Mouse (Mus musculus) embryonic facial prominence, embryonic 14.5 days (tissue): ENCODE data around the gene Plekha6. TPM values are rescaled to one million over a fixed set of nuclear protein-coding genes. Genes with fewer than 3 reads are reported as not detected.
A peak's percentile ranks its signal among the peaks of the same experiment; 100 is the strongest.
"Not testable (repeated sequence)": the region's sequence is repeated elsewhere in the genome, so short reads cannot be mapped to it uniquely, and the experiment has no call there.

Source experiments
- ATAC-seq: fragments of 200-750 bp; cut with Nextera tagmentation; 2 replicates; pipeline ENCODE4 v1.8.0; 2017; ENCODE audit warnings: low read depth, moderate number of reproducible peaks, moderate TSS enrichment
- DNase-seq: peaks from one replicate; pipeline ENCODE4 v3.0.0-alpha.2; 2015; ENCODE audit warnings: low spot score
- H3K27ac ChIP-seq: fragments of 300-500 bp; sonication (generic); replicated peaks from 2 replicates; pipeline ENCODE4 v1.5.1; 2014; ENCODE audit warnings: low read depth, mild to moderate bottlenecking, low read length, moderate library complexity
- H3K27me3 ChIP-seq: fragments of 300-500 bp; sonication (generic); replicated peaks from 2 replicates; pipeline ENCODE4 v1.6.1; 2014; ENCODE audit warnings: low read length; ENCODE audit not compliant: control insufficient read depth, insufficient read depth
- H3K36me3 ChIP-seq: fragments of 300-500 bp; sonication (generic); 2 replicates; pipeline ENCODE4 v1.6.1; 2014; ENCODE audit warnings: low read length, mixed read lengths; ENCODE audit not compliant: control insufficient read depth, insufficient read depth
- H3K4me1 ChIP-seq: fragments of 300-500 bp; sonication (generic); 2 replicates; pipeline ENCODE4 v1.6.1; 2014; ENCODE audit warnings: antibody characterized with exemption, low read length; ENCODE audit not compliant: control insufficient read depth, insufficient read depth
- H3K4me2 ChIP-seq: fragments of 300-500 bp; sonication (generic); 2 replicates; pipeline ENCODE4 v1.6.1; 2014; ENCODE audit warnings: low read depth, mild to moderate bottlenecking, low read length, moderate library complexity, mixed read lengths
- H3K4me3 ChIP-seq: fragments of 300-500 bp; sonication (generic); 2 replicates; pipeline ENCODE4 v1.5.1; 2014; ENCODE audit warnings: low read depth, mild to moderate bottlenecking, low read length
- H3K9ac ChIP-seq: fragments of 300-500 bp; sonication (generic); 2 replicates; pipeline ENCODE4 v1.6.1; 2014; ENCODE audit warnings: low read depth, mild to moderate bottlenecking, low read length, moderate library complexity, mixed read lengths
- H3K9me3 ChIP-seq: fragments of 300-500 bp; sonication (generic); 2 replicates; pipeline ENCODE4 v1.6.1; 2016; ENCODE audit warnings: low read length; ENCODE audit not compliant: control insufficient read depth
- WGBS: fragments of 180-500 bp; shearing (Covaris S2); extraction: QIAGEN DNeasy Blood & Tissue Kit; methylation state at CpG from one replicate; pipeline ENCODE4 v1.1.7; 2014; 5-methylcytosine and 5-hydroxymethylcytosine counted together
- polyA plus RNA-seq: library from polyadenylated mRNA; unstranded; fragments of >200 nt; fragmentation: Nextera tagmentation; extraction: Ambion mirVana; gene quantifications from 2 replicates; pipeline ENCODE4 v1.2.1, GENCODE M21; 2014

The Plekha6 gene
- polyA plus RNA-seq, 1 experiment from 2014 or later: 6.3 TPM

GRCm38 (mm10) chr1:133328896-133329637 is 165.1 kb downstream of the Plekha6 start:
- no peaks in the 10 kb centered on the region for H3K9me3 ChIP-seq
- no peak for DNase-seq
- H3K27ac ChIP-seq: no peak overlapping the region
- peak overlapping the region; percentile 40; the same call in 1 of the 2 replicates for H3K9ac ChIP-seq
- H3K4me3 ChIP-seq: peak overlapping the region; percentile 28
- 0 out of 2 replicates have a peak, but pooled peaks have one; percentile 9 for ATAC-seq
- H3K4me1 ChIP-seq: peaks cover 2% of the 10 kb centered on the region; the same call in 1 of the 2 replicates
- peaks cover 31% of the 10 kb centered on the region for H3K27me3 ChIP-seq
- peak overlapping the region; percentile 52 for H3K4me2 ChIP-seq
- 8% methylated on average over 30 of the region's 34 CpGs for WGBS
- no peaks in the 10 kb centered on the region for H3K36me3 ChIP-seq

DNA sequence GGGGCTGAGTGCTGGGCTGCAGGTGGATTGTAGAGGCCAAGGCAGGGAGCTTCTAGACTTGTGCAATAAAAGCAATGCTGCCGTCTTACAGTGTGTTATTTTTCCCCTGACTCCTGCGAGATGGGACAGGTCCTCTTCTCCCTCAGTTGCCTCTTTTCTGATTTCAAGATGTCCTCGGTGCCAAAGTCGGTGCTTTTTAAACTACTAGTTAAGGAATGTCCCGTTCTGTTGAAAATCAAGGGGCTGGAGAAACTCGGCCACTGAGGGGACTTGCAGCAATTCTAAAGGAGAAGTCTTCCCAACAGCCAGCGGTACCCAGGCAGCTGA is 165.6 kb downstream of the Plekha6 start:
- Histone ChIP-seq H3K4me1 (peaks cover 2% of the 10 kb centered on the region; the same call in 1 of the 2 replicates), H3K9ac (peak overlapping the region; percentile 40; the same call in 1 of the 2 replicates), H3K4me2 (peak overlapping the region; percentile 52), H3K36me3 (no peaks in the 10 kb centered on the region), H3K27me3 (peaks cover 31% of the 10 kb centered on the region), H3K27ac (no peak overlapping the region), H3K4me3 (peak overlapping the region; percentile 28), H3K9me3 (no peaks in the 10 kb centered on the region)
- no peak for ATAC-seq
- DNase-seq: no peak
- WGBS: 21% methylated on average over 7 of the region's 7 CpGs

DNA sequence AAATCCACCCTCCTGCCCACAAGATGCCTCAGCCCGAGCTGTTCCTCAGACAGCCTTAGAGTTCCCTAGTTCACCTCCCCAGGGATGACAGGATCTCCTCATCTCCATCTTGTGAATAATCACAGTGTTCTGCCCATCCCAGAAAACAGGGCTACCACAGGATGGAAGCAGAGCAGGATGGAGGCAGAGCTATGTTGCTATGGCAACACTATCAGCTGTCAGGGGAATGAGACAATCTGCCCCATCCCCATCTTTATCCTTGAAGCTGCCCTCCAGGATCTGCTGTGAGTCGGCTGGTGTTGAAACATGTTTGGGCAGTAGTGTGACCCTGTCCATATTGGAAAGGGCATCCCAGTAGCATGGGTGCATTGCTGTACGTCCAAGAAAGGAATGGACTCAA is 167.1 kb downstream of the Plekha6 start:
- no peaks in the 10 kb centered on the region for H3K9me3 ChIP-seq
- no peaks in the 10 kb centered on the region for H3K36me3 ChIP-seq
- H3K4me3 ChIP-seq: no peak overlapping the region
- peaks cover 31% of the 10 kb centered on the region for H3K27me3 ChIP-seq
- ATAC-seq: no peak
- H3K4me2 ChIP-seq: no peak overlapping the region
- H3K27ac ChIP-seq: no peak overlapping the region
- no peak for DNase-seq
- peaks cover 2% of the 10 kb centered on the region; the same call in 1 of the 2 replicates for H3K4me1 ChIP-seq
- WGBS: 53% methylated on average over 3 of the region's 3 CpGs
- H3K9ac ChIP-seq: no peak overlapping the region

GRCm38 (mm10) chr1:133332656-133333430 is 168.8 kb downstream of the Plekha6 start:
- no peak for DNase-seq
- Histone ChIP-seq H3K4me3 (no peak overlapping the region), H3K9ac (no peak overlapping the region), H3K27me3 (peaks cover 31% of the 10 kb centered on the region), H3K4me1 (peaks cover 2% of the 10 kb centered on the region; the same call in 1 of the 2 replicates), H3K27ac (no peak overlapping the region), H3K36me3 (no peaks in the 10 kb centered on the region), H3K9me3 (no peaks in the 10 kb centered on the region), H3K4me2 (no peak overlapping the region)
- ATAC-seq: no peak
- WGBS: 84% methylated on average over 11 of the region's 11 CpGs

- H3K4me2 ChIP-seq: no peak overlapping the region
- H3K27me3 ChIP-seq: peaks cover 21% of the 10 kb centered on the region
- no peaks in the 10 kb centered on the region for H3K36me3 ChIP-seq
- no peak overlapping the region for H3K4me3 ChIP-seq
- no peak for DNase-seq
- no peak overlapping the region for H3K27ac ChIP-seq
- H3K9me3 ChIP-seq: no peaks in the 10 kb centered on the region
- WGBS: 86% methylated on average over 6 of the region's 6 CpGs
- peaks cover 2% of the 10 kb centered on the region; the same call in 1 of the 2 replicates for H3K4me1 ChIP-seq
- no peak for ATAC-seq
- H3K9ac ChIP-seq: no peak overlapping the region
Observed at GRCm38 (mm10) chr1:133333937-133334336, 169.9 kb downstream of the Plekha6 start.

DNA sequence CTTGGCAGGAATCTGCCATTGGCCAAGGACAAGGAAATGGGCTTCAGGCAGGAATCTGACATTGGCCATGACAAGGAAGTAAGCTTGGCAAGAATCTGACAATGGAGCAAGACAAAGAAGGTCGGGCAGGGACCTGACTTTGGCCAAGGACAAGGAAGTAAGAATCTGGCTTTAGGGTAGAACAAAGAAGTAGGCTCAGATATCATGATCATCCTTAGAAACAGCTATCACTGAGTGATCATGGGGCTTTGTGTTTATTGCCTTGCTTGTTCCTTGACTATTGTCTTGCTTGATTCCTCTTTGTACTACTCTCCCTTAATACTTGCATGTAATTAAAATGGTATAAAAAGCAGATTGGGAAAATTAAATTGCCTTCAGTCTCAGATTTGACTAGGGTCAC is 176.4 kb downstream of the Plekha6 start:
- H3K27me3 ChIP-seq, H3K4me3 ChIP-seq, H3K4me2 ChIP-seq, H3K27ac ChIP-seq, H3K9ac ChIP-seq, DNase-seq, H3K4me1 ChIP-seq, H3K36me3 ChIP-seq, ATAC-seq, H3K9me3 ChIP-seq: not testable (repeated sequence)
- 61% methylated on average over 1 of the region's 1 CpGs for WGBS

DNA sequence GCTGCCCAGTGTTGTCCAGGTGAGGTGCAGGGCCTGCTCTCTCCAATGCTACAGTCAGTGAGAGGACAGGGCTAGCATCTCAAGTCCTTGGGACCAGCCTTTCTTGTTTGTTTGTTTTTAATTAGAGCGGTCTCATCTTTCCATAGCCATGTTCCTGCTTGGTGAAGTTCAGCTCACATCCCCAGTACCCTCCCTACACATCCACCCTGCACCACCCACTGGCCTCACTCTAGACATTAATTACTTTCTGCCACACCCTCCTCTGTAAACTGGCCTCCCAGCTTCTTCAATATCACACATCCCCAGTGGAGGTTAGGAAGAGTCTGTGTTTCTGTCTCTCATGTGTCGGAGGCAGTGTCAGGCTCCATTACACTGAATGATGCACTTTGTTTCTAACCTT is 180.3 kb downstream of the Plekha6 start:
- no peak overlapping the region for H3K9ac ChIP-seq
- no peak overlapping the region for H3K4me2 ChIP-seq
- WGBS: 89% methylated on average over 2 of the region's 2 CpGs
- H3K4me3 ChIP-seq: no peak overlapping the region
- no peaks in the 10 kb centered on the region for H3K27me3 ChIP-seq
- no peaks in the 10 kb centered on the region for H3K36me3 ChIP-seq
- no peaks in the 10 kb centered on the region for H3K9me3 ChIP-seq
- H3K4me1 ChIP-seq: no peaks in the 10 kb centered on the region
- H3K27ac ChIP-seq: no peak overlapping the region
- DNase-seq (no peak), ATAC-seq (no peak)

DNA sequence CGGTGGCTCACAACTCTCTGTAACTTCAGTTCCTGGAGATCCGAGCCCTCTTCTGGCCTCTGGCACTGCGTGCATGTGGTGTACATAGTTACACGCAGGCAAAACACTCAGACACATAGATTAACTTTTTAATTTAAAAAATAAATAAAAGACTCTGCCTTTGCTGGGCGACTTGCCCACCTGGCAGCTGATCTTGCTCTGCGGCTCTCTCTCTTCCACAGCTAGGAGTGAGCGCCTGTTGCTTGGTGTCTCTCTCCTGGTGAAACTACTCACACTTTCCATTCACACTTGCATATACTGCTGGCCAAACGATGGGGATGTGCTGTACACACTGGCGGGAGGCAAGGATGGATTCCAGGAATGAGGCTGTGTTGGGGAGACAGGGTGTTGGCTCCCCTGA is 182.5 kb downstream of the Plekha6 start:
- no peak overlapping the region for H3K4me3 ChIP-seq
- no peak for ATAC-seq
- H3K36me3 ChIP-seq: no peaks in the 10 kb centered on the region
- 79% methylated on average over 9 of the region's 9 CpGs for WGBS
- no peak overlapping the region for H3K9ac ChIP-seq
- no peak for DNase-seq
- H3K27ac ChIP-seq: no peak overlapping the region
- no peaks in the 10 kb centered on the region for H3K4me1 ChIP-seq
- H3K27me3 ChIP-seq: no peaks in the 10 kb centered on the region
- no peaks in the 10 kb centered on the region for H3K9me3 ChIP-seq
- H3K4me2 ChIP-seq: no peak overlapping the region
